Mouse (Mus musculus) adrenal gland, postnatal 10 days (tissue): ENCODE data around the gene Cpeb2. TPM values are rescaled to one million over a fixed set of nuclear protein-coding genes. Genes with fewer than 3 reads are reported as not detected.
A peak's percentile ranks its signal among the peaks of the same experiment; 100 is the strongest.

Experiments used
- DNase-seq: peaks from one replicate; pipeline ENCODE4 v3.0.0; 2021; ENCODE audit warnings: mixed read lengths
- total RNA-seq, 2 experiments: library from RNA; stranded (reverse); gene quantifications; 2 replicates each; pipeline ENCODE4 v1.2.3; 2021

Cpeb2 gene
- total RNA-seq, 2 experiments from 2014 or later: 19.6 to 21.4 TPM

- DNase-seq: no peak
These were observed 6.3 kb downstream of the Cpeb2 start for GRCm38 (mm10) chr5:43239141-43239835.

DNA sequence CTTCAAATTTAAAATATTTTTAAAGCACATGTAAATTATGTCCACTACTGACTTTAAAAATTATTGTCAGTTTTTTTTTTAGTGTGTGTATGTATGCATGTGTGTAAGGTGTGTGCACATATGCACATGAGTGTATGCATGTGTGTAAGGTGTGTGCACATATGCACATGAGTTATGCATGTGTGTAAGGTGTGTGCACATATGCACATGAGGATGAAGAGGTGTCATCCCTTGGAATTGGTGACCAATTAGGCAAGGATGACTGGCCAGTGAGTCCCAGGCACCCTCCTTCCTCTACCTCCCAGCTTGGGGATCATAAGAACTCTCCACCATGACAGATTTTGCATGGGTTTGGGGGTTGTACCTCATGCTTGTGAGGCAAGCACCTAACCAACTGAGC is 7.8 kb downstream of the Cpeb2 start:
- no peak for DNase-seq

DNA sequence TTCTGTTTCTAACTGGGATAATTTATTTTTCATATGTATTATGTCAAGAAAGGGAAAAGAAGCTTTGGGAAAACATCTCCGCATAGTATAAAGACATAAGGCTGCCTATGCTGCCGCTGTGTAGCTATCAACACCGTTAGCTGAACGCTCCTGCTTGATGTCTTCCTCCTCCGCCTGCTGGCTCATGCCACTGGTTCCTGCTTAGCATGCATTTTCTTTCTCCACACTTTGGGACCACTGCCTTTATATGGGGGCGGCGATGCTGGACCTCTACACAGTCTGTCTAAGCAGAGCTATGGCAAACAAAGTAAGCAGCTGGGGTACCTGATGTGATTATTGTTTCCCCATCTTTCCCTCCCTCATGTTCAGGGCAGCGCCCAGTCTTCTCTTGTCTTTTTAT is 13.3 kb downstream of the Cpeb2 start:
- no peak for DNase-seq

DNA sequence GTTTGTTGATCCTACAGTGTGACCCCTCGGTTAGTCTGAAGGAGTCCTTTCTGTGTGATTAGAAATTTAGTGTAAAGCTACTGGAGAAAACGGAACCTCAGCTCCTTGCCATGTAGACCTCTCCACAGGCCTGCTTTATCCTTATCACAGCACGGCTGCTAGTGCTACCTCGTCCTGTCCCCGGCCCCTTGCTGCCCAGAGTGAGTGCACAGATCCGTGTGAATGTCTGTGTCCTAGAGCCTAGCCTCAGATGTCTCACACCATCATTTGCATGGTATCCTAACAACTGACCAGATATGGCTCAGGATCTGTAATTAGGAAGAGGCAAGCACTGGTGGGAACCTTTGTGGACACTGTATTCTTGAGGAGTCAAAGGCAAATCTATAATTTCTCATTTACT is 14.0 kb downstream of the Cpeb2 start:
- DNase-seq: no peak

DNA sequence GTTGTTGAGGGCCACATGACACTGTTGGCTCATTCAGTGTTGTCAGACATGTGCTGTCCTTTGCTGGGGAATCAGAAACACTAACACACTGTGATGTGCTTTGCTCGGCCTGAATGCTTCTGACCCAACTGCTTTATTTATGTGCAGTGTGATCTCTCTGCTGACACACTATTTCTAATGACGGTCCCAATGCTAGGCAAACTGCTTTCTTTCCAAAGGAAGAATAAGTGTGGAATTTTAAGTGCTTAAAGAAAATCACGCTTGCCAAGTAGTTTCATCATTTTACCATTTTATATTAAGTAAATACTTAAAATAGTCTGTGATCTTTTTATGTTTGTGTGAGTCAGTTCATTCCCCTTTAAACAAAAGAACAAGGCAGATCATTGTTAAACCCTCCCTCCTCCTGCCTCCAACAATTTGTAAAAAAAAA is 15.0 kb downstream of the Cpeb2 start:
- no peak for DNase-seq

DNA sequence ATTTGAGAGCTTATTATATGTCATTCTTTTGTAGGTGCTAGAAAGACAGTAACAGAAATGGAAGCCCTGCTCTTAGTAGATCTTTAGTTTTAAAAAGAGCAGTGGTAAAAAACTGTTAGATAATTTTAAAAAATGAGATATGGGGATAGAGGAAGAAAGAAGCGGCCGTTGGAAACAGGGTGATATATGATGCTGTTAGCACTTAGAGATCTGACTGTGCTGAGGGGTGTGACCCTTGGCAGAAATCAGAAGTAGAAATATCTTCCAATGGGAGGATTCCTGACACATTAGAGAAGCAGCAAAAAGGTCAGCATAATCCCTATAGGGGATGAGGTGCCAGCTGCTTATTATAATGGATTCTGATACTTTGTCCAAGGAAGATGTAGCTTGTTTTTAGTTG is 24.5 kb downstream of the Cpeb2 start:
- DNase-seq: no peak

GRCm38 (mm10) chr5:43258472-43259142 is 25.6 kb downstream of the Cpeb2 start:
- DNase-seq: no peak

DNA sequence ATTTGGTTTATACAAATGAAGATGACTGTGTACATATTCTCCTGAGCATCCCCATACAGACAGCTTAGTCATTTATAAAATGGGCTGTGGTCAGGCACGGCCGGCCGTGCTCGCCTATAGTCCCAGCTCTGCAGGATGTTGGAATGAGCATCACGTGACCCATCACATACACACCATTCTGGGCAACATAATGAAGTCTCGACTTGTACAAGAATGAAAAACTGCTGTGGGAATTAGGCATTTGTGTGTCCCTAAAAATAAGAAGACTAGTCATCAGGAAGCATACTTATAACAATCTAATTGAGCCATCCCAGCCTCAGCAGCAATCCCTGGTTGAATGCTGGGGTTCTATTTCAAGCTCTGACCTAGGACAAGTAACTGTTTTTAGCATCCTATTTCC is 28.8 kb downstream of the Cpeb2 start:
- DNase-seq: no peak

GRCm38 (mm10) chr5:43263951-43264350 is 31.0 kb downstream of the Cpeb2 start:
- DNase-seq: no peak

DNA sequence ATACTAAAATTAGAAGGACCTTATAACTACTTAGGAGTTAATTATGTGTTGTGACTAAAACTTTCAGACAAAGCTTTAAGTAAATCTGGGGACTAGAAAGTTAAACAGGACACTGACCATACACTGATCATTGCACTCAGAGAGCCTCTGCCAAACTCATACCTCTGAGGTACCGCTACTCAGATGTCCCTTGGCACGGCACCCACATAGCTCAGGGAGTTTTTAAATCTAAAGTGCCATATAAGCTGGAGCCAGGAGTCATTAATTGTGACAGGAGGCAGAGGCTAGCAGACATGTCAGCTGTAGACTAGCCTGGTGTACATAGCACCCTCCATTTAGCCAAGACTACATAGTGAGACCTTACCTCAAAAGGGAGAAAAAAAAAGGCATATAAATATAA is 31.7 kb downstream of the Cpeb2 start:
- DNase-seq: no peak

DNA sequence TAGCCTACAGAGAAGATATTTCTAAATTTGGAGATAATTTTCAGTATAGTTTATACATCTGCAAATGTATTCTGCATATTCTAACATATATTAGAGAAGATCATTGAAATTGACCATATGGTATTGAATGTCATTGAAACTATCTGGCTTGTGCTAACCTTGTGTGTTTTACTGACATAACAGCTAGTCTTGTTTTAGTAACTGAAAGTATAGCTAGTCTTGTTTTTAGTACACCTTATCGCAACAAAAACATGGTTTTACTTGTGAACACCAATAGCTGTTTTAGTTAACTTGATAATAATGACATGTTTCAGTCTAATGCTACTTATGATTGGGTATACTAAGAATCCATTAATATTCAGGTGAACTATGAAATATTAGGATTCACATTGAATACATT is 45.0 kb downstream of the Cpeb2 start:
- no peak for DNase-seq

- DNase-seq: no peak
These were observed 46.8 kb downstream of the Cpeb2 start for GRCm38 (mm10) chr5:43279774-43280173.

DNA sequence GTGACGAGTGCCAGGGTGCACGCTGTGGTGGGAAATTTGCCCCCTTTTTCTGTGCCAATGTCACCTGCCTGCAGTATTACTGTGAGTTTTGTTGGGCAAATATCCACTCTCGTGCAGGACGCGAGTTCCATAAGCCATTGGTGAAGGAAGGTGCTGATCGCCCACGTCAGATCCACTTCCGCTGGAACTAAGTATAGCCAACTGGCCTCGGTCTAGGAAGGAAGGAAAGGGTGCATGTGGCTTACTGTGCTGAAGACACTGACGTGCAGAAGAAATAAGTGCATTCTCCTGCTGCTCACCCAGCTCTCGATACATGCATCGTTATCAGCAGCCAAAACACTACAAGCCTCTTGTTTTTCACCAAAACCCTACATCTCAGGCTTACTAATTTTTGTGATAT is 52.8 kb downstream of the Cpeb2 start:
- no peak for DNase-seq

GRCm38 (mm10) chr5:43289752-43290446 is 56.9 kb downstream of the Cpeb2 start:
- no peak for DNase-seq

DNA sequence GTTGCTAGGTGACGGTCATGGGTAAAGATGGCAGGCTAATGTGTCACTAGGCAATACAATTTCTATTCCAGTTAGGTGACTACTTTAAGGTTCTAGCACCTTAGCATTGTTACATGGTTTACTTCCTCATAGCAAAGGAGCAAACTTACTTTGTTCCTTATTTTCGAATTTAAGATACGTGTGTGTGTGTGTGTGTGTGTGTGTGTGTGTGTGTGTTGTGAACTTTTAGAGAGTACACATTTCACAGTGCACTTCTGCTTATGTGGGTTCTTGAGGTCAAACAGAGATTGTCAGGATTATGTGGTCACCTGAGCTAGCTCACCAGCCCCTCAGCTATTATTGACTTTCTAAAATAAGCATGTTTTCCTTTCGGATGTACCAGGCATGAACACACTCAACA is 60.2 kb downstream of the Cpeb2 start:
- DNase-seq: no peak

- no peak for DNase-seq
These were observed 64.5 kb downstream of the Cpeb2 start for GRCm38 (mm10) chr5:43297459-43297858.

DNA sequence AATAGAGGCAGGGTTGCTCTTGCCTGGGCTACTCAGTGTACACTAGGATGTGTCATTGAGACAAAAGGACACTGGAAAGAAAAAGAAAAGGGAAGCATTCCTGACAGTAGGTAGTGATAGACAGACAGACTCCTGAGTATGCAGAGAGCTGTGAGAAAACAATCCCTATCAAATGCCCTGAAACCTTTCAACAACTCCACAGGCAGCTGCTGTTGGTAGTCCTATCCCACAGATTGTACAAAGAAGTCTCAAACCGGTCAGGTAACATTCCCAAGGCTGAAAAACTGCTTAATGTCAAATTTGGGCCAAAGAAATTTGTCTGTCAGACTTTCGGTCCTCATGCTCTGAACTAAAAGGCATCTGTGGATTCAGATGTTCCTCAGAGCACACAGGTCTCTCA is 66.0 kb downstream of the Cpeb2 start:
- no peak for DNase-seq

- DNase-seq: peak; percentile 28
These were observed 67.1 kb downstream of the Cpeb2 start for GRCm38 (mm10) chr5:43300076-43300475.

DNA sequence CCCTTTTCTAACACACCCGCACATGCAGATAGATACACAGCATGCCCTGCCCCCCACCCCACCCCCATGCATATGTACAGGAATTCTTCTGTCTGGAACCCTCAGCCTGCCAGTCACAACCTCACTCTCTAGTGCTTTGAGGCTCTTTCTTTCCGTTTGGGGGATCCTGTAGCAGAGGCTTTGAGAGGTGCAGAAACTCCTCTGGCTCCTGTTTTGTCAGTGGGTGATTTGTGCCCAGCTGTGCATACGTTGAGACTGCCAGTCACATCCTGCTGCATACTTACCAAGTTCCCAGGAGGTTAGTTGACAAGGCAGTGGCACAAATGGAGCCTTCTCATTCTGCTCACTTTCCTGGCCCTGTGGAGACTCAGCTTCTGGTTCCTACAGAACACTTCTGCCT is 68.0 kb downstream of the Cpeb2 start:
- no peak for DNase-seq

- DNase-seq: no peak
These were observed 70.5 kb downstream of the Cpeb2 start for GRCm38 (mm10) chr5:43303504-43303903.

DNA sequence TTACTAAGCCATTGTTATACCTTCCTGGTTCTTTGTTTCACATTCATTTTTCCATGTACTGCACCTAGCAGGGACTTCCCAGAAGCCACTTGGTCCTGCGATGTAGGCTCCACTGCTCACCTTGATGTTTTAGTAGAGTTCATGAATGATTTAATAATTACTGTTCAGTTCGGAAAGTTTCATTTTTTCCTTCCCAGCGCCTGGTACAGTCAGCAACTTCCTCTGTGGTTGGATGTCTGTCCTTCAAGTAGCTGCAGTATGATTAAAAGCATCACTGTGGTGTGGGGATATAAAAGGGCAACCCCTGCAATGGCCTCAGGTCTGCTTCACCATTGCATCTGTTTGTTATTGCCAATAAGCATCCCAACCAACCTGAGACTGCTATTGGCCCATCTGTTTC is 72.5 kb downstream of the Cpeb2 start:
- no peak for DNase-seq

- peak; percentile 41 for DNase-seq
These were observed 77.0 kb downstream of the Cpeb2 start for GRCm38 (mm10) chr5:43309961-43310360.

DNA sequence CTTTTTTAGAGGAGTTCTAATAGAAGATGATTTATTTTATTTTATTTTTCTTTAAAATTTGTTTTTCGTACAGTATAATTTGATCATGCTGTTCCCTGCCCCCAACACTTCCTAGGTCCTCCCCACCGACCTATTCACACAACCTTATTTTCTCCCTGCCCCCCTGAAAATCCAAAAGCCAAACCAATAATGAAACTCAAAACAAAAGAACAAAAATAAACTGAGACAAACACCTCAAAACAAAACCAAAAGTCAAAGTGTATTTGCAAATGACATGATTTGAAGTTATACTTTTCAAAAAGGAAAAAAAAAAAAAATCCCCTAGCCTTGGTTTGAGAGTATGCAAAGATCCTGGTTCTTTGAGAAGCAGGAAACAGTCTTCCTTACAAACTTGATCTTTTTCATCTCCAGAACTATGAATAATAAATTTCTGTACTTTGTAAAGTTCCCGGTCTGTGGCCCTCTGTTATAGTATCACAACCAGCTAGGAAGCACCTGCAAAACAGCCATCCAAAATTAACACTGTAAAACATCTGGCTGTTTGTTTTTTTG is 91.4 kb downstream of the Cpeb2 start:
- no peak for DNase-seq
